Comparison of ENCODE assay signal across 15 mouse cellular contexts in the genomic region with DNA sequence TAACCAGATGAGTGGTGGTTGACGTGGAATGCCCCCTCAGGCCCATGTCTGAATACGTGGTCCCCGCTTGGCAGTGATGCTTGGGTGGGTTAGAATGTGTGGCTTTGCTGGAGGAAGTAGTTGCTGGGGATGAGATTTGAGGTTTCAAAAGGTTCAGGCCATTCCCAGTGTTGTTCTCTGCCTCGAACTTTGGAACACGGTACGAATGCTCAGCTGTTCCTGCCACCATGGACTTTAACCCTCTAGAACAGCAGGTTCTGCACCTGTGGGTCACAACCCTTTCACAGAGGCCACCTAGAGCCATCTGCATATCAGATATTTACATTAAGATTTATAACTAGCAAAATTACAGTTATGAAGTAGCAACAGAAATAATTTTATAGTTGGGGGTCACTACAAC.
"Had no signal": no experiment of that assay in that cellular context is flagged by ENCODE, and none has a peak within 500 bp of the region (broad histone marks: within the 10 kb centered on the region; RNA-seq: fewer than 3 reads in every experiment).

No protein-coding gene starts in this region.

- ATAC-seq: midbrain, embryonic 15.5 days had no signal

- H3K27me3 ChIP-seq: hindbrain, embryonic 15.5 days; limb, embryonic 13.5 days; midbrain, embryonic 15.5 days; neural tube, embryonic 12.5 days had no signal

- H3K4me1 ChIP-seq: hindbrain, embryonic 15.5 days; limb, embryonic 13.5 days; midbrain, embryonic 10.5 days; midbrain, embryonic 15.5 days; neural tube, embryonic 12.5 days had no signal

- H3K9ac ChIP-seq: hindbrain, embryonic 15.5 days; limb, embryonic 13.5 days; liver, embryonic 14.5 days; lung, embryonic 14.5 days; midbrain, embryonic 15.5 days; neural tube, embryonic 12.5 days had no signal

- DNase-seq: left cerebral cortex, postnatal 4 days; lung, embryonic 14.5 days; lung, postnatal 10 days; lung, postnatal 4 days; spleen, adult 18-20 months; thymus, adult 18-20 months; thymus, postnatal 14 days had no signal

- H3K9me3 ChIP-seq: hindbrain, embryonic 15.5 days; limb, embryonic 13.5 days; midbrain, embryonic 10.5 days; midbrain, embryonic 15.5 days; neural tube, embryonic 12.5 days had no signal

- H3K27ac ChIP-seq: hindbrain, embryonic 15.5 days; kidney, postnatal 0 days; layer of hippocampus, adult 2 months; limb, embryonic 13.5 days; liver, embryonic 14.5 days; midbrain, embryonic 10.5 days; midbrain, embryonic 15.5 days; neural tube, embryonic 12.5 days had no signal

- H3K4me2 ChIP-seq: hindbrain, embryonic 15.5 days; limb, embryonic 13.5 days; lung, embryonic 14.5 days; midbrain, embryonic 15.5 days; neural tube, embryonic 12.5 days had no signal

- H3K4me3 ChIP-seq: hindbrain, embryonic 15.5 days; layer of hippocampus, adult 2 months; limb, embryonic 13.5 days; midbrain, embryonic 10.5 days; midbrain, embryonic 15.5 days; neural tube, embryonic 12.5 days had no signal
